ENCODE assay signal across 8 mouse cellular contexts in the genomic region with DNA sequence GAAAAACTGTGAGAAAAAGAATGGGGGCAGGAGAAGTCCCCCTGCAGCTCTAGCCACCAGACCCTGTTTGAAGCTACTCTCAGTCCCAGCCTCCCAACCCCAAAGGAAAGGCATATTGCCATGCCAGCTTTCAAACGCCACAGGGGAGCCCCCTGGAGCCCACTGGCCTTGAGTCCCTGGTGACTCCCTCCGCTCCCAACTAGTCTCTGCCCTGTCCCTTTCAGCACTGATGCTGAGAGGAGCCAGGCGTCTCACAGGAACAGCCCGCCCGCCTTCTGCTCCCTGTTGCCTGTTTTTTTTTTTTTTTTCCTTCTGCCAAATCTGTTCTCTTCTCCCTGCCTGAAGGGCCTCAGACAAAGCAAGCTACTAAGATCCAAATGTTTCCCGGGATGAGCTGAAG. TPM values are rescaled to one million over a fixed set of nuclear protein-coding genes. Genes with fewer than 3 reads are reported as not detected.
DNase-seq lines count a peak whose midpoint lies in the region; ATAC-seq lines count a peak whose summit lies in the region.

No protein-coding gene starts in this region.

- WGBS in embryonic facial prominence, embryonic 13.5 days, result 19% methylated on average over 6 of the region's 6 CpGs

- no peak for ATAC-seq in embryonic facial prominence, embryonic 13.5 days (ENCODE audit: insufficient number of reproducible peaks, insufficient read depth, low FRiP score, low TSS enrichment, low read depth)
- ATAC-seq in granulocyte monocyte progenitor cell, adult 5-6 weeks (replicated peaks; ENCODE audit: poor library complexity, severe bottlenecking), result no peak

- no peak overlapping the region for H3K4me3 ChIP-seq in embryonic facial prominence, embryonic 13.5 days

- H3K9ac ChIP-seq in embryonic facial prominence, embryonic 13.5 days, result 0 out of 2 replicates have a peak overlapping the region, but pooled peaks have one; percentile 32

- peak overlapping the region; percentile 20; the same call in 1 of the 2 replicates for H3K4me2 ChIP-seq in embryonic facial prominence, embryonic 13.5 days

- peaks cover 59% of the 10 kb centered on the region for H3K36me3 ChIP-seq in embryonic facial prominence, embryonic 13.5 days

- no peaks in the 10 kb centered on the region for H3K27me3 ChIP-seq in embryonic facial prominence, embryonic 13.5 days

- H3K27ac ChIP-seq in embryonic facial prominence, embryonic 13.5 days, result peak overlapping the region; percentile 90

- peaks cover 78% of the 10 kb centered on the region for H3K4me1 ChIP-seq in embryonic facial prominence, embryonic 13.5 days

- peak; percentile 52 for DNase-seq in cerebellum, adult 11 months
- no peak for DNase-seq in cerebellum, adult 8-10 months
- DNase-seq in 3T3-L1 (ENCODE audit: low read depth, low spot score), result peak; percentile 34
- peak; percentile 58 to 69 for DNase-seq in layer of hippocampus, postnatal 14 days (ENCODE audit: low spot score in 2 of 2)
- peak; percentile 26 for DNase-seq in telencephalon, adult 2 months (ENCODE audit: low read depth, low spot score)
- no peak for DNase-seq in lung, postnatal 10 days

- no peaks in the 10 kb centered on the region for H3K9me3 ChIP-seq in embryonic facial prominence, embryonic 13.5 days

RNA-seq across cellular contexts. Expression of a gene that starts 10.2 kb away (rescaled TPM):
- 168 and 172 TPM in 2 replicates for polyA plus RNA-seq in embryonic facial prominence, embryonic 13.5 days (2015; fragmentation: Nextera tagmentation; extraction: Ambion mirVana)
- total RNA-seq in layer of hippocampus, postnatal 14 days (2021), result 10 to 100 TPM; 17.7 to 17.9 TPM
- total RNA-seq in granulocyte monocyte progenitor cell, adult 5-6 weeks (2014; fragmentation: Nextera tagmentation), result 0.70 and 4.5 TPM in 2 replicates
- total RNA-seq in granulocyte monocyte progenitor cell, adult 5-6 weeks (2017), result 0.47 TPM in 1 of 2 replicates, not detected in the other

RNA-seq across cellular contexts. Expression of a gene that starts 30.8 kb away (rescaled TPM):
- polyA plus RNA-seq in embryonic facial prominence, embryonic 13.5 days (2015; fragmentation: Nextera tagmentation; extraction: Ambion mirVana), result 2.9 and 3.9 TPM in 2 replicates
- 1 to 10 TPM; 7.2 to 7.3 TPM for total RNA-seq in layer of hippocampus, postnatal 14 days (2021)
- 20.0 and 36.7 TPM in 2 replicates for total RNA-seq in granulocyte monocyte progenitor cell, adult 5-6 weeks (2014; fragmentation: Nextera tagmentation)
- 19.6 and 21.0 TPM in 2 replicates for total RNA-seq in granulocyte monocyte progenitor cell, adult 5-6 weeks (2017)

RNA-seq across cellular contexts. Expression of a gene that starts 41.3 kb away (rescaled TPM):
- polyA plus RNA-seq in embryonic facial prominence, embryonic 13.5 days (2015; fragmentation: Nextera tagmentation; extraction: Ambion mirVana), result 68.2 and 76.4 TPM in 2 replicates
- 10 to 100 TPM; 21.1 to 22.4 TPM for total RNA-seq in layer of hippocampus, postnatal 14 days (2021)
- not detected in 2 replicates for total RNA-seq in granulocyte monocyte progenitor cell, adult 5-6 weeks (2014; fragmentation: Nextera tagmentation)
- not detected in 2 replicates for total RNA-seq in granulocyte monocyte progenitor cell, adult 5-6 weeks (2017)

Comparison
In these comparisons a context has a peak if more than half of its experiments do, and no peak if none do; other contexts are left out.
1. DNase-seq: peak in cerebellum, adult 11 months (single experiment), 3T3-L1 (single experiment), layer of hippocampus, postnatal 14 days (2 of 2) and telencephalon, adult 2 months (single experiment); none in cerebellum, adult 8-10 months (single experiment) and lung, postnatal 10 days (single experiment).
2. RNA of a gene that starts 41.3 kb away (total RNA-seq): 21.1 to 22.4 TPM in layer of hippocampus, postnatal 14 days; not detected in granulocyte monocyte progenitor cell, adult 5-6 weeks; every median in the first group is over 10 times any median in the second.